Mouse (Mus musculus) ovary, adult 10 weeks (tissue): Measurements from ENCODE around the gene Gm8922. TPM values are rescaled to one million over a fixed set of nuclear protein-coding genes. Genes with fewer than 3 reads are reported as not detected.

ENCODE experiments used
- polyA plus RNA-seq: library from polyadenylated mRNA; stranded (reverse); fragments of 350-450 nt; fragmentation: Illumina TruSeq; extraction: RNeasy Lipid Tissue Mini Kit (QIAGEN cat#74804); gene quantifications from one replicate; pipeline ENCODE4 v1.2.3, GENCODE M21; 2014

The Gm8922 gene
- not detected for polyA plus RNA-seq

DNA sequence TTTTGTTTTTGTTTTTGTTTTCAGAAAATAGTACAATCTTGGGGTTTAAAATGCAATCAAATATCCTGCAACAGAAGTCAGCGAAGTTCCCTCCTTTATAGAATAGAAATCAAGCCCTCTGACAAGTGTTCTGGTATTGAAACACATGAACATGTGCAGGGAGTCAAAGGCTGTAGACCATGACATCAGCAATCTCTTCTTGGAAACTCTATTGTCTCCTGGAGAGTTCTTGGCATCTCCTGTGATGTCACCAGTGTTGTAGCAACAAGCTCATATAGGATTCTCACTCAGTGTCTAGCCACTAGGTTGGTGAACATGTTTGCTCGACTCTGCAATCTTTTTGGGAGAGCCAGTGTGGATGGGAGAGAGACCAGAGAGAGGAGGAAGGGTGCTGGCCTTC, at the start of gene Gm8922:
Gene Gm8922 (plus strand): TSS at position 301 of the 400 bp plus-strand sequence.

Other genes with a start within 250 kb of the Gm8922 start
- not detected for gene Gm8906, start 179.3 kb upstream of the Gm8922 start, polyA plus RNA-seq
- gene Gm6460, start 87.0 kb upstream of the Gm8922 start, polyA plus RNA-seq, result not detected
- not detected for gene Gm8926, start 88.6 kb downstream of the Gm8922 start, polyA plus RNA-seq
- not detected for gene Gm6465, start 163.6 kb downstream of the Gm8922 start, polyA plus RNA-seq
- gene 4933402N22Rik, start 236.1 kb downstream of the Gm8922 start, polyA plus RNA-seq, result not detected